Mouse (Mus musculus): ENCODE results near the gene Gm5072. TPM values are rescaled to one million over a fixed set of nuclear protein-coding genes. Genes with fewer than 3 reads are reported as not detected.
"Not testable (repeated sequence)": the region's sequence is repeated elsewhere in the genome, so short reads cannot be mapped to it uniquely, and the experiment has no call there.

The Gm5072 gene
- polyA plus RNA-seq (2015; fragmentation: Nextera tagmentation; extraction: Ambion mirVana): not detected in 2 replicates

DNA sequence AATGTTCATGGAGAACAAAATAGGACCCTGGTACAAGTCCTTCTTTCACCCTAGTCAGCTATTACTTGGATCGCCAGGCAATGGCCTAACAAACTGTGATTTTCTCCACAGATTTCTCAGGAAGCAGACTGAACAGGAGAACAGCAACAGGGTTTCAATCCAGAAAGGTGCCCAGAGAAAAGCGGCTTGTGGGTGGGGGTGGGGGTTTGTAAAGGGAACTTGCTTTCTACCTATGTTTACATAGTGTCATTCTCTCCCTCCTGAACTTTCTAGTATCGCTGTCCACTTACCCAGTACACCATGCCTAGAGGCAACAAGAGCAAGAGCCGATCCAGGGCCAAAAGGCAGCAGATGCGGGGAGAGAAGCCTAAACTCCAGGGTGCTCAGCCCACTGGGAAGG lies at the start of gene Gm5072:
Gene Gm5072 (plus strand): TSS at position 301 of the 400 bp plus-strand sequence.
- H3K4me1 ChIP-seq; H3K9me3 ChIP-seq (replicated peaks); ATAC-seq (replicated peaks; ENCODE audit: low FRiP score); H3K4me3 ChIP-seq (replicated peaks); H3K27ac ChIP-seq; H3K36me3 ChIP-seq; H3K27me3 ChIP-seq; H3K4me2 ChIP-seq; H3K9ac ChIP-seq: not testable (repeated sequence)
- WGBS: no CpG with 5 or more reads among the region's 5 CpGs

Other genes with a start within 250 kb of the Gm5072 start
- not detected in 2 replicates for gene Mageb2, start 60.8 kb upstream of the Gm5072 start, polyA plus RNA-seq (2015; fragmentation: Nextera tagmentation; extraction: Ambion mirVana)
- gene Gm8914, start 87.6 kb downstream of the Gm5072 start, polyA plus RNA-seq (2015; fragmentation: Nextera tagmentation; extraction: Ambion mirVana): not detected in 2 replicates
- gene 1700084M14Rik, start 183.4 kb downstream of the Gm5072 start, polyA plus RNA-seq (2015; fragmentation: Nextera tagmentation; extraction: Ambion mirVana): not detected in 2 replicates
- gene Gm14781, start 239.7 kb downstream of the Gm5072 start, polyA plus RNA-seq (2015; fragmentation: Nextera tagmentation; extraction: Ambion mirVana): not detected in 2 replicates

Data from kidney, embryonic 15.5 days (tissue).